Mouse (Mus musculus): ENCODE data around the gene Agpat2. TPM values are rescaled to one million over a fixed set of nuclear protein-coding genes. Genes with fewer than 3 reads are reported as not detected.

Agpat2 gene
- total RNA-seq, 2 experiments from 2014 or later, result 2.1 to 2.5 TPM

- DNase-seq (ENCODE audit: low spot score in 2 of 2), result no peak
Observed at GRCm38 (mm10) chr2:26626081-26626480, 21.9 kb upstream of the Agpat2 start.

DNA sequence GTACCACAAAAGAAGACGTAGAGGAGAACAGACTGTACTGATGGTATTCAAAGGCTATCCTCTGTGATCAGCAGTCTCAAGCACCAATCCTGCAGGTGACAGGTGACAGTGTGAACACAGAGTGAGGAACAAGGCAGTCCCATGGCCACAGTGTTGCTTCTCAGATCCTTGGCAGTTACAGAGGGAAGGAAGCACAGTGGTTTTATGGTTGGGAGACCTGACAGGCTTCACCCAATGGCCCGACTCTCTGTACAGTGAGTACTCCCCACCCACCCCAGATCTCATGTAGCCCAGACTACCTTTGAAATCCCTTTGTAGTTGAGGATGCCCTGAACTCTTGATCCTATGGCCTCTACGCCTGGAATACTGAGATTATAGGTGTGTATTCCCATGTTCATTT is 21.2 kb upstream of the Agpat2 start:
- no peak for DNase-seq (ENCODE audit: low spot score in 2 of 2)

GRCm38 (mm10) chr2:26622984-26623383 is 18.8 kb upstream of the Agpat2 start:
- no peak for DNase-seq (ENCODE audit: low spot score in 2 of 2)

DNA sequence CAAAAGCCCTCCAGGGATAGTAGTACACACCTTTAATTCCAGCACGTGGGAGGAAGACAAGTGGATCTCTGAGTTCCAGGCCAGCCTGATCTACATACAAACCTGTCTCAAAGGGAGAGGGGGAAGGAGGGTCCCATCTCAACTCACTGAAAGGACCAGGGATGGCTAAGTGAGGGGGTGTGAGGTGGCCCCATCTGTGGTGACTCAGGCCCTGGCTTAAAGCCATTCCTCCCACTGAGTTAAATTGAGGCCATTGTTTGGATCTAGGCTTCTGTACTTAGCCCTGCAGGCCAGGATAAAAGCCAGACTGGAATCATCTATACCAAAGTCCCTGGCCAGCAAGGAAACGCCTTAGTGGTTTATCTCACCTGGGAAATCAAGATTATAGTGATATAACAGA is 17.0 kb upstream of the Agpat2 start:
- no peak for DNase-seq (ENCODE audit: low spot score in 2 of 2)

- no peak for DNase-seq (ENCODE audit: low spot score in 2 of 2)
Observed at GRCm38 (mm10) chr2:26617928-26618327, 13.7 kb upstream of the Agpat2 start.

DNA sequence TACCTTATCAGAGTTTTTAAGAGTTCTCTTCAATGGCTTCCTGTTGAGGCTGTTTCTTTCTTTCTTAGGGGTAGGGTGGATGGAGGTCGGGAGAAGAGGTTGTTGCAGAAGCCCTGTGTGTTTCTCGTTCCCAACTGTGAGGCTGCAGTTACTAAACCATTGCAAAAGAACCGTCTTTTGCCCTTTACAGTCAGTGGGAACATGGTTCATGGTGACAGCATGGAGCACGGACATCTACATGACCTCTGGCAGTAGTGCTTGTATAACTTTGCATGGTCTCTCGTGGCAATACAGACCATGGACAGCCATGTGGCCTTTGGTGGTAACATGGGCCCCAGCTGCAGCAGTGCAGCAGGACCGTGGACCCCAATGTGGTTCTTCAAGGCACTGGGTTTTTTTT is 13.1 kb upstream of the Agpat2 start:
- no peak for DNase-seq (ENCODE audit: low spot score in 2 of 2)

- no peak for DNase-seq (ENCODE audit: low spot score in 2 of 2)
Observed at GRCm38 (mm10) chr2:26615459-26616124, 11.4 kb upstream of the Agpat2 start.

GRCm38 (mm10) chr2:26614903-26615302 is 10.7 kb upstream of the Agpat2 start:
- DNase-seq (ENCODE audit: low spot score in 2 of 2), result no peak

DNA sequence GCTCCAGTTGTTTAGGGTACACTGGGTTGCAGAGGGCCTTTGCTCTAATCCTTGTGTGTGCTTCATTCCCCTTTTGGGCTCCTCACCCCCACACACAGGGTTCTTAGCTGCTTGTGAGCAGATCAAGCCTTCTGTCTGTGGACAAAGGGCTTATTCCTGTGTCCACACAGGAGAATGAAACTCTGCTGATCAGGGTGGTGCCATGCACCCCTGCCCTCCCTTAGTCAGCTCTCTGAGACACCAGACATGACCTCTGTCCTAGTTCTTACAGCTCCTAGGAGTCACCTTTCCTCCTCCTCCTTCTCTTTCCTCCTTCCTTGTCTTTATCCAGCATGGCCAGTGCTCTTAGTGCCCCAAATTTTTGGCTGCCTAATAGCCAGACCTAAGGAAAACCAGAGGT is 7.7 kb upstream of the Agpat2 start:
- no peak for DNase-seq (ENCODE audit: low spot score in 2 of 2)

- DNase-seq (ENCODE audit: low spot score in 2 of 2), result no peak
Observed at GRCm38 (mm10) chr2:26611054-26611453, 6.8 kb upstream of the Agpat2 start.

GRCm38 (mm10) chr2:26610526-26610925 is 6.3 kb upstream of the Agpat2 start:
- no peak for DNase-seq (ENCODE audit: low spot score in 2 of 2)

DNA sequence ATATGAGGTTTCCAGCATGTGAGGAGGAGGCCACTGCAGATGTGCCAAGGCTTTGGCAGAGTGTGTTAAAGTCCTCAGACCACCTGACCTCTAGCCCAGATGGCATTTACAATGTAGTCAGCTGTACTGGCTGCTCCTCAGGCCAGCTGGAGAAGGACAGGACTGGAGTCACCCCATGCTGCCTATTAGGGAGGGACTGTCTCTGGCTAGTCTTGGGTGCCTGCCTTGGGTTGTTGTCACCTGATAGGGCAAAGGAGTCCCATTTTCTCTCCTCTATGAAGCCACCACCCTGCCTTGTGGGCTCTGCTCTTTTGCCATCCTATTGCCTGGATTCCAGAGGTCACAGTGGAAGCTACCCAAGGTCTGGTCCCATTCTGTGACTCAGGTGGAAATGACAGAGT is 5.0 kb upstream of the Agpat2 start:
- DNase-seq (ENCODE audit: low spot score in 2 of 2), result no peak

GRCm38 (mm10) chr2:26608781-26609180 is 4.6 kb upstream of the Agpat2 start:
- DNase-seq (ENCODE audit: low spot score in 2 of 2), result no peak

GRCm38 (mm10) chr2:26607056-26607910 is 3.1 kb upstream of the Agpat2 start:
- DNase-seq (ENCODE audit: low spot score in 2 of 2), result no peak

- DNase-seq (ENCODE audit: low spot score in 2 of 2), result no peak
Observed at GRCm38 (mm10) chr2:26606579-26606978, 2.4 kb upstream of the Agpat2 start.

DNA sequence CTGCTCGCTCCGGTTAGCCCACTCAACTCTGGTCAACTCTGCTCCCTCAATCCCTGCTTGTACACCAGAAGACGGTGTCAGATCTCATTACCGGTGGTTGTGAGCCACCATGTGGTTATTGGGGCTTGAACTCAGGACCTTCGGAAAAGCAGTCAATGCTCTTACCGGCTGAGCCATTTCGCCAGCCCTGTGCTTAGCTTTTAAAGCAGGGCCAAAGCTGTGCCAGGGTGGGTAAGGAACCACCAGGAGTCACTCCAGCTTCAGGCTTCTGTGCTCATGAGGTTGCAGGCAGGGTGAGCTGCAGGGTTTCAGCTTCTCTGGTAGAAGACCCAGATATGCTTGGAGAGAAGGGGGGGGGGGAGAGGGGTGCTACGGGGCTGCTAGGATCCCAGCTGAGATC is 1.1 kb upstream of the Agpat2 start:
- DNase-seq (ENCODE audit: low spot score in 2 of 2), result no peak

DNA sequence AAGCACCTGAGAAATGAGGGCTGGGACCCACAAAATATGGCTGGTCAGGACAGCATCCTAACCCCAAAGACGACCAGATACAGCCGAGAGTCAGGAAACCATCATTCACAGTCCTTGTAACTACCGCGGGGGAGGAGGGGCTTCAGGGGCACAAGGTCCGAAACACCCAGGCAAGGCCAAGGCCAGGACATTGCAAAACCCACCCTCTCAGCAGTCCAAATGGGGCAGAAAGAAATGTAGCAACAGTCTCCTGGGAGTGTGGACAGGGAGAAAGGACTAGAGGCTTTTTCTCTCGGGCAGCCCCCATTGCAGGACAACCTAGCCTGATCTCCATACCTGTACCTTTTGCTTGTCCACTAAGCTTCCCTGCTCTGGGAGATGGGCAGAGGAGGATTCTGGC is 1.1 kb downstream of the Agpat2 start:
- no peak for DNase-seq (ENCODE audit: low spot score in 2 of 2)

DNA sequence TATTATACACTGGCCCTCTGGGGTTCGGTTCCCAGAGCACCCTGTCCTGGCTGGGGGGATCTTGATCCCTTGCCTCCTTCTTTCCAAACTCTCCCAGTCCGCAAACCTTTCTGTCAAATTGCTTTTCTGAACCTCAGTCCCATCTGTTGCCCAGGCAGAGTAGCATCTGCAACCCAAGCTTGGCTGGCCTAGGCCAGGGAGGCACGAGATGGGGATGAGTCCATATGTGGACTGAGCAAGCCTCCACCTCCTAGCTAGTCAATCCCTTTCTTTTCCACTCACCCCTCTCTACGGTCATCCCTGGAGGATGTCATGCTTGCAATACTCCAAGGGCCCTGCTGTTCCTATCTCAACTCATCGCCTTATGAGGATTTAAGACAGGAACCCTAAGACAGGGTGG is 1.6 kb downstream of the Agpat2 start:
- DNase-seq (ENCODE audit: low spot score in 2 of 2), result no peak

DNA sequence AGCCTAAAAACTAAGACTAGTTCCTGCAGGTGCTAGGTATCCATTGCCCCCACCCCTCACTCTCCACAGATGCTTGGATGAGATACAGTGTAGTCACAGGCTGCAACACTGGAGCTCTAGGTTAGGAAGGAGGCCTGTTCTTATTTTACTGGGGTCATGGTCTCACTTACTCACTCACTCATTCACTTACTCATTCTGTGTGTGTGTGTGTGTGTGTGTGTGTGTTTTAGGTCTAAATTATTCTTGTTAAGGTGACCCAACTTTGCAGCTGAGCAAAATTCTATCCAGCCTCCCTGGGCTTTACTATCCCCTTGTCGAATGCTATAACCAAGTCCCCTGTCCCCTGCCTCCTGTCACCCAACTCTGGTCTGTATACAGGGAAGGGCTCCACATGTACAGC is 2.6 kb downstream of the Agpat2 start:
- no peak for DNase-seq (ENCODE audit: low spot score in 2 of 2)

DNA sequence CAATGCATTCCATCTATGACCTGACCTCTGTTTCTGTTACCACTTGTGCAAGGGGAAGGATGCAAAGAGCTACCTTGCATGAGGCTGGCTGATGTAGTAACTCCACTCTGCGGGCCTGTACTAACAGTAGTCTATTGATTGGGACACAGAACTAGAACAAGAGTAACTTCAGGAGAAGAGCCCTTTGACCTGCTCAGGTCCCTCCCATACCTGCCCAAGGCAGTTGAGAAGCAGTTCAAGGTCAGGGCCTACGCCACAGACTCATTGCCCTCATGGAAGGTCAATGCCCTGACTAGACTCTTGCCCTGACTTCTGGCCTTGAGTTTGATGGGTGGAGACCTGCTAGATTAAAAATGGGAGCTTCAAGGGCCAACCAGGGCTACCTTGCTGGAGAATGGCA is 3.6 kb downstream of the Agpat2 start:
- DNase-seq (ENCODE audit: low spot score in 2 of 2), result no peak

- no peak for DNase-seq (ENCODE audit: low spot score in 2 of 2)
Observed at GRCm38 (mm10) chr2:26599965-26600364, 4.3 kb downstream of the Agpat2 start.

DNA sequence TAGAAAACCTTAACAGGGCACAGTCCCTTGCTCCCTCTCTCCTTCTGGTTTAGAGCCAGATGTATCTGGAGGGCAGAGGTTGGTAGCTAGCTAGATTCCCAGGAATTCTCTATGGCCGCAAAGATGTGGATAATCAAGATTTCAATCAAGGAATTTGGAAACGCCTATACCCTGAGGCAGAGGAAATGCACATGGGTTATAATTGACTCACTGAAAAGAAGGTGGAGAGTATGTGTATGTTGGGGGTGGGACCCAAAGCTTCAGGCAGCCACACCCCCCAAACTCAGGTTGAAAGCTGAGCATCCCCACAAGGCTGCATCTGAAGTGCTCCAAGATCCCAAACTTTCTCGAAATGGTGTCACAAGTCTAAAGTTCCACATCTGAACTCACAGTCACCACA is 5.8 kb downstream of the Agpat2 start:
- no peak for DNase-seq (ENCODE audit: low spot score in 2 of 2)

DNA sequence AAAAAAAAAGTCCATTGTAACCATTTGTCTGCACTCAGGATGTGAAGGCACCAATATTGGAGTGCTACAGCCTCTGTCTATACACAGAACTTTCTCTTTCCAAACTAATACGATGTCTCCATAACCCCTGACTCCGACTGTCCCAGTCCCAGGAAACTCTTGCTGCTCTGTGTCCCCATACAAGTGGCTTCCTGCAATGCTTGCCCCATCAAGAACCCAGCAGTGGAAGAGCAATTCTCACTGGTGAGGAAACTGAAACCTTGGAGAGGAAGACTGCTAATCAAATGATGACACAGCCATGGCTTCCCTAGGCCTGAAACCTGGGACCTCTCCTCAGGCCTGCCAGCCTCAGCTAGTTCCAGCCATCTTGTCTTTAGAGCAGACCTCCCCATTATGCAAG is 6.4 kb downstream of the Agpat2 start:
- no peak for DNase-seq (ENCODE audit: low spot score in 2 of 2)
